Mouse (Mus musculus) MEL (cell line): ENCODE measurements around the gene Zbp1. TPM values are rescaled to one million over a fixed set of nuclear protein-coding genes. Genes with fewer than 3 reads are reported as not detected.

ENCODE experiments used
- DNase-seq: peaks from one replicate; pipeline ENCODE4 v3.0.0; 2011; ENCODE audit warnings: low read depth, low spot score
- H3K27ac ChIP-seq: 2 replicates; pipeline ENCODE4 v1.5.1; 2012; ENCODE audit warnings: low read depth, mild to moderate bottlenecking, control low read depth, low read length, moderate library complexity; ENCODE audit not compliant: control insufficient read depth
- H3K27me3 ChIP-seq, 2 experiments: fragments of 150-350 bp in 1 of 2; sonication (generic) in 1 of 2; 2 replicates each; pipeline ENCODE4 v1.6.1; 2012; ENCODE audit warnings: low read length in 2 of 2, mild to moderate bottlenecking in 2 of 2, improper control_type of control experiment in 1 of 2, moderate library complexity in 1 of 2; ENCODE audit not compliant: insufficient read depth in 2 of 2, control insufficient read depth in 1 of 2
- H3K36me3 ChIP-seq, 2 experiments: 2 replicates each; pipeline ENCODE4 v1.6.1; 2012 to 2014; ENCODE audit warnings: low read length in 2 of 2, improper control_type of control experiment in 1 of 2, inconsistent platforms in 1 of 2, mild to moderate bottlenecking in 1 of 2; ENCODE audit not compliant: insufficient read depth in 2 of 2, control insufficient read depth in 1 of 2
- H3K4me1 ChIP-seq, 2 experiments: fragments of 150-350 bp in 1 of 2; sonication (generic) in 1 of 2; 2 replicates each; pipeline ENCODE4 v1.6.1; 2012; ENCODE audit warnings: low read length in 2 of 2, improper control_type of control experiment in 1 of 2, mild to moderate bottlenecking in 1 of 2; ENCODE audit not compliant: insufficient read depth in 2 of 2, control insufficient read depth in 1 of 2
- H3K4me3 ChIP-seq, 2 experiments: fragments of 150-350 bp in 1 of 2; sonication (generic) in 1 of 2; 2 replicates each; pipeline ENCODE4 v1.5.1; 2012; ENCODE audit warnings: low read depth in 2 of 2, low read length in 2 of 2, mild to moderate bottlenecking in 2 of 2, moderate library complexity in 2 of 2, control low read depth in 1 of 2, improper control_type of control experiment in 1 of 2; ENCODE audit not compliant: control insufficient read depth in 1 of 2, insufficient read depth in 1 of 2
- H3K79me2 ChIP-seq: 2 replicates; pipeline ENCODE4 v1.6.1; 2012; ENCODE audit warnings: mild to moderate bottlenecking, low read length, moderate library complexity; ENCODE audit not compliant: control insufficient read depth, poor library complexity, insufficient read depth
- H3K9ac ChIP-seq: 2 replicates; pipeline ENCODE4 v1.6.1; 2012; ENCODE audit warnings: low read depth, mild to moderate bottlenecking, control low read depth, low read length, moderate library complexity; ENCODE audit not compliant: control insufficient read depth, poor library complexity, severe bottlenecking
- H3K9me3 ChIP-seq: fragments of 150-350 bp; sonication (generic); replicated peaks from 2 replicates; pipeline ENCODE4 v1.6.1; 2012; ENCODE audit warnings: mild to moderate bottlenecking, low read length, improper control_type of control experiment, moderate library complexity; ENCODE audit not compliant: insufficient read depth
- CTCF ChIP-seq, 3 experiments: IDR thresholded peaks in 2 of 3; conservative IDR thresholded peaks in 1 of 3; 2 replicates each; pipeline ENCODE4 v1.5.1; 2011 to 2012; ENCODE audit warnings: low read length in 3 of 3, low read depth in 2 of 3, mild to moderate bottlenecking in 2 of 3, improper control_type of control experiment in 1 of 3, inconsistent platforms in 1 of 3, mixed read lengths in 1 of 3, moderate library complexity in 1 of 3; ENCODE audit not compliant: control insufficient read depth in 1 of 3, insufficient read depth in 1 of 3, poor library complexity in 1 of 3, severe bottlenecking in 1 of 3
- E2F4 ChIP-seq: IDR thresholded peaks from 2 replicates; pipeline ENCODE4 v1.6.1; 2011; ENCODE audit warnings: low read depth, low read length, improper control_type of control experiment, borderline replicate concordance
- ELF1 ChIP-seq: IDR thresholded peaks from 2 replicates; pipeline ENCODE4 v1.6.1; 2014; ENCODE audit warnings: low read depth, mild to moderate bottlenecking, inconsistent platforms, low read length, improper control_type of control experiment, moderate library complexity
- EP300 ChIP-seq, 2 experiments: IDR thresholded peaks; 2 replicates each; pipeline ENCODE4 v1.6.1; 2011; ENCODE audit warnings: improper control_type of control experiment in 2 of 2, low read length in 2 of 2, low read depth in 1 of 2, mild to moderate bottlenecking in 1 of 2
- ETS1 ChIP-seq: IDR thresholded peaks from 2 replicates; pipeline ENCODE4 v1.6.1; 2012; ENCODE audit warnings: low read depth, mild to moderate bottlenecking, inconsistent platforms, low read length, improper control_type of control experiment, moderate library complexity
- JUND ChIP-seq: IDR thresholded peaks from 2 replicates; pipeline ENCODE4 v1.6.1; 2011; ENCODE audit warnings: low read depth, mild to moderate bottlenecking, improper control_type of control experiment, low read length
- MAFK ChIP-seq: IDR thresholded peaks from 2 replicates; pipeline ENCODE4 v1.6.1; 2011; ENCODE audit warnings: low read depth, mild to moderate bottlenecking, low read length, improper control_type of control experiment, borderline replicate concordance
- MXI1 ChIP-seq: IDR thresholded peaks from 2 replicates; pipeline ENCODE4 v1.6.1; 2011; ENCODE audit warnings: mild to moderate bottlenecking, low read depth, low read length, improper control_type of control experiment
- MYB ChIP-seq: IDR thresholded peaks from 2 replicates; pipeline ENCODE4 v1.6.1; 2011; ENCODE audit warnings: mild to moderate bottlenecking, low read depth, low read length, improper control_type of control experiment
- MYC ChIP-seq: IDR thresholded peaks from 2 replicates; pipeline ENCODE4 v1.6.1; 2011; ENCODE audit warnings: low read depth, mild to moderate bottlenecking, low read length, improper control_type of control experiment, moderate library complexity
- NELFE ChIP-seq: IDR thresholded peaks from 2 replicates; pipeline ENCODE4 v1.6.1; 2011; ENCODE audit warnings: low read depth, low read length, improper control_type of control experiment
- POLR2A ChIP-seq, 2 experiments: IDR thresholded peaks; 2 replicates each; pipeline ENCODE4 v1.6.1; 2011 to 2012; ENCODE audit warnings: low read length in 2 of 2, mild to moderate bottlenecking in 2 of 2, control low read depth in 1 of 2, improper control_type of control experiment in 1 of 2, low read depth in 1 of 2, moderate library complexity in 1 of 2; ENCODE audit not compliant: control insufficient read depth in 1 of 2, insufficient read depth in 1 of 2, poor library complexity in 1 of 2
- POLR2AphosphoS5 ChIP-seq: IDR thresholded peaks from 2 replicates; pipeline ENCODE4 v1.6.1; 2012; ENCODE audit warnings: low read depth, borderline replicate concordance, mild to moderate bottlenecking, inconsistent platforms, low read length, moderate library complexity, mixed read lengths
- RAD21 ChIP-seq: IDR thresholded peaks from 2 replicates; pipeline ENCODE4 v1.6.1; 2011; ENCODE audit warnings: mild to moderate bottlenecking, low read depth, low read length, improper control_type of control experiment
- RCOR1 ChIP-seq: IDR thresholded peaks from 2 replicates; pipeline ENCODE4 v1.6.1; 2012; ENCODE audit warnings: low read depth, mild to moderate bottlenecking, inconsistent platforms, low read length, improper control_type of control experiment
- SIN3A ChIP-seq: IDR thresholded peaks from 2 replicates; pipeline ENCODE4 v1.6.1; 2012; ENCODE audit warnings: low read length, improper control_type of control experiment, inconsistent platforms
- TBP ChIP-seq: IDR thresholded peaks from 2 replicates; pipeline ENCODE4 v1.8.0; 2011; ENCODE audit warnings: low read depth, low read length, improper control_type of control experiment
- ZMIZ1 ChIP-seq: IDR thresholded peaks from 2 replicates; pipeline ENCODE4 v1.6.1; 2012; ENCODE audit warnings: low read depth, mild to moderate bottlenecking, inconsistent platforms, low read length, improper control_type of control experiment, moderate library complexity
- polyA plus RNA-seq, 2 experiments: library from polyadenylated mRNA; stranded (reverse) in 1 of 2; unstranded in 1 of 2; fragments of >175 nt in 1 of 2; fragments of >200 nt in 1 of 2; gene quantifications; 2 replicates each; pipeline versions ENCODE4 v1.2.1 to v1.2.4; 2012; ENCODE audit warnings: low replicate concordance in 2 of 2, low read depth in 1 of 2; ENCODE audit not compliant: insufficient read length in 2 of 2, insufficient read depth in 1 of 2, missing spikeins in 1 of 2
- total RNA-seq: library from RNA; depleted of rRNA; stranded (reverse); fragments of 300-350 nt; gene quantifications from 2 replicates; pipeline ENCODE4 v1.2.3, GENCODE M21; 2012

Zbp1 gene
- total and polyA plus RNA-seq, 3 experiments, result not detected

DNA sequence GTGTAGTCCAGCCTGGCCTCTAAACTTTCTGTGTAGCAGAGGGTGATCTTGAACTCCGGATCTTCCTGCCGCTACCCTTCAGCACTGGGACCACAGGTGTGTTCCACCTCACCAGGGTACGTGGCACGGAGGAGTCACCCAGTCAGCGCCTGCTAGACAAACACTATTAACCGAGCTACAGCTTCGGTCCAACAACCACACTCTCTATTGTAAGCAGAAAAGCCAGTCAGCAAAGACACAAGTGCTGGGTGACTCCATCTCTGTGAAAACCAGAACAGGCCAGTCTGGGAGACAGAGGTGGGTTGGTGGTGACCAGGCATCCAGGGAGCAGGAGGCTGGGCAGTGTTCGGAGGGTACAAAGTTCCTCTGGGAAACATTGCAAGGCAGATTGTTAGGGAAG lies 55.3 kb downstream of the Zbp1 start:
- H3K27ac ChIP-seq, result no peak overlapping the region

DNA sequence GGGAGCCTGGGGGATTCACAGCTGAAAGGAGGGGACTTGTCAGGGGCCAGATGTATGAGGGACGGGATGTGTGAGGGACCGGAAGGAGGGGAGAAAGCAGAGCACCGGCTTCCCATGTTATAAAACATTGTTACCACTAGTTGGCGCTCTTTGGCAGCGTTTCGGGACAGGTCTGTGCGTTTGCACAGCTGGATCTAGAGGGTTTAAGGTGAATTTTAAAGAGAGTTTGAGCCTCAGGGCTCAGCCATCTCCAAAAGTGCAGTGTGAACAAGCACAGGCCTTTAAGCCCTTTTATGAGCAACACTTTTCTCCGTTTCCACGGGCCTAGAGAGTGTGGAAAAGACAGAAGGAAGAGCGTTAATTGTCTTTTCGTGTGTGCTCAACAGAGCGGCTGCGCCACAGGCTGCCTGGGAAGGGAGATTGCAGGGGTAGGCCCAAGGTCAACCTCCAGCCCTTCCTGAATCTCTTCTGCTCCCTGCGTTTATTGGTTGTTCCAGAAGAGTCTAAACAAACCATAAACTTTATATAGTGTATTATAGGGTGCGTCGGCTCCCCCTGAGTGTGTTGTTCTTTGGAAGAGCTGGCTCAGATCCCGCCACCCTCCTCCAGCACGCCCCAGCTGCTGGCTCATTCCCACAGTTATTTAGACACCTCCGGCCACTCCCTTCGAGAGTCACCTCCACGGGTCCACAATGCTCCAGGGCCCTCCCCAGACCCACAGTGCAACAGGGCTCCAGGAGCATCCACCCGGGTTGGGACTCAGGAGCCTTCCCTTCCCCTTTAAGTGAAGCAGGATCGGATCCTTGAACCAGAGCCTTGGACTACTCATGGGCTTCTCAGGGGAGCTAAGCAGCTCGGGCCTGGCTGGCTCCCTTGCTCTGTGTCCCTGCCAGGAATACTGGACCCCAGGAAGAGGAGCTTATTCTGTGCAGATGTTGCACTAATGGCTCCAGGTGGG lies 59.1 kb downstream of the Zbp1 start:
- Histone ChIP-seq H3K36me3 (no peaks in the 10 kb centered on the region), H3K9me3 (no peaks in the 10 kb centered on the region), H3K4me1 (no peaks in the 10 kb centered on the region), H3K4me3 (no peak overlapping the region), H3K9ac (no peak overlapping the region), H3K27ac (no peak overlapping the region), H3K27me3 (no peaks in the 10 kb centered on the region), H3K79me2 (no peaks in the 10 kb centered on the region)
- peak; percentile 4 for DNase-seq
- no peak for TF ChIP-seq ELF1
- peak; percentile 22 to 27 (median 23); a peak in 3 of 6 replicates for TF ChIP-seq CTCF (IDR thresholded peaks at IDR 0.05 in 2 of 3, conservative IDR thresholded peaks at IDR 0.05 in 1 of 3; ENCODE audit: control insufficient read depth in 1 of 3, insufficient read depth in 1 of 3, low read depth in 2 of 3, low read length in 3 of 3, poor library complexity in 1 of 3, severe bottlenecking in 1 of 3)
- TF ChIP-seq RCOR1, result no peak
- TF ChIP-seq MAFK, result no peak
- TF ChIP-seq POLR2A (IDR thresholded peaks at IDR 0.05; ENCODE audit: control insufficient read depth in 1 of 2, insufficient read depth in 1 of 2, low read depth in 1 of 2, low read length in 2 of 2, poor library complexity in 1 of 2), result no peak
- TF ChIP-seq MXI1, result no peak
- no peak for TF ChIP-seq EP300 (IDR thresholded peaks at IDR 0.05; ENCODE audit: low read depth in 1 of 2, low read length in 2 of 2)
- TF ChIP-seq RAD21, result peak; percentile 13

More for the DNA sequence above, 55.3 kb downstream of the Zbp1 start:
- no peak for DNase-seq
- Histone ChIP-seq H3K9me3 (no peaks in the 10 kb centered on the region), H3K36me3 (no peaks in the 10 kb centered on the region), H3K9ac (no peak overlapping the region), H3K79me2 (no peaks in the 10 kb centered on the region), H3K4me1 (no peaks in the 10 kb centered on the region), H3K27me3 (no peaks in the 10 kb centered on the region), H3K4me3 (no peak overlapping the region)
- TF ChIP-seq NELFE (no peak), JUND (no peak), MYB (no peak), EP300 (IDR thresholded peaks at IDR 0.05; ENCODE audit: low read depth in 1 of 2, low read length in 2 of 2) (no peak), SIN3A (no peak), TBP (no peak), ZMIZ1 (no peak), MYC (no peak), ETS1 (no peak), POLR2AphosphoS5 (no peak), E2F4 (no peak), ELF1 (no peak)
